8 mouse cellular contexts compared by ENCODE assay signal in the genomic region with DNA sequence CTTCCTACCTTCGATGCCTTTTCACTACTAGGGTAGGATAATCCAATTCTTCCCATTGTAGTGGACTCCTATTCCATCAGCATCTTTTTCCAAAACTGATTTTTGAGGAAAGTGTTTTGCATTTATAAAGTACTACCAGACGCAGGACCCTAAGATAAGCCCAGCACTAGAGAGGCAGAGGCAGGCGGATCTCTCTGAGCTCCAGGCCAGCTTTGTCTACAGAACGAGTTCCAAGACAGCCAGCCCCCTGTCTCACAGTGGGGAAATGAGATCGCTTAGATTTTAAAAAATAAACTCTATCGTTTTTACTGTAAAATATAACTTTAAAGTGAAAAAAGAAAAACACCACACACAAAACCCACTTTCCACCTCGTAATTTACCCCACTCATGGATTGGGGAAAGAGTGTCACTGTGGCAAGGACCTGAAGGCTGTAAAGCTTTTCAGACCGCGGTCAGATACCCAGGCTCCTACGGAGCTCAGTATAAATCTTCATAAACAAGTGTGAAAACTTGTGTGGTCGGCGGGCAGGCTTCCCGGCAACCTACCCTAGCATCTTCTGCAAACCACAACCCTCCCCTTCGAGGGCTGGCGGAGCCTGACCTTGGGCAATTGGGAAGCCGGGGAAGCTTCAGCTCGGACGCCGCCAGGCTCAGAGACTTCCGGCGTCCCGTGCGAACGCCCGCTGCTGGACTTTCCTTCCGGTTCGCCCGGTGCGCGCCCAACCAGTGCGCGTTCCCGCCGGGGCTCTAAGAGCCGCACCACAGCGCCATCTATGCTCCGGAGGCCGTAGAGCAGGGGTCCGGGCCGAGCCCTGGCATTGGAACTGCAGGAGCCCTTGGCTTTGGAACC. TPM values are rescaled to one million over a fixed set of nuclear protein-coding genes. Genes with fewer than 3 reads are reported as not detected.
DNase-seq lines count a peak whose midpoint lies in the region; ATAC-seq and TF ChIP-seq lines count a peak whose summit lies in the region.

TSS of gene Smim8 (minus strand) at position 747 of the 851 bp plus-strand sequence.

- peaks cover 0 to 5% of the 10 kb centered on the region in 2 experiments; a peak in 3 of 4 replicates for H3K4me1 ChIP-seq in MEL (ENCODE audit: control insufficient read depth in 1 of 2, insufficient read depth in 2 of 2, low read length in 2 of 2)
- H3K4me1 ChIP-seq in cerebellum, adult 2 months (ENCODE audit: control insufficient read depth, insufficient read depth, low read length) = no peaks in the 10 kb centered on the region
- peaks cover 8% of the 10 kb centered on the region; the same call in 1 of the 2 replicates for H3K4me1 ChIP-seq in hindbrain, embryonic 10.5 days (replicated peaks)
- H3K4me1 ChIP-seq in lung, postnatal 0 days (ENCODE audit: insufficient read depth, low read depth, low read length) = no peaks in the 10 kb centered on the region

- no peaks in the 10 kb centered on the region for H3K9me3 ChIP-seq in MEL (replicated peaks; ENCODE audit: insufficient read depth, low read length)
- H3K9me3 ChIP-seq in hindbrain, embryonic 10.5 days = no peaks in the 10 kb centered on the region
- no peaks in the 10 kb centered on the region for H3K9me3 ChIP-seq in lung, postnatal 0 days (ENCODE audit: low read length)

- TF ChIP-seq CTCF in MEL (IDR thresholded peaks at IDR 0.05 in 2 of 3, conservative IDR thresholded peaks at IDR 0.05 in 1 of 3; ENCODE audit: control insufficient read depth in 1 of 3, insufficient read depth in 1 of 3, low read depth in 2 of 3, low read length in 3 of 3, poor library complexity in 1 of 3, severe bottlenecking in 1 of 3) = peak; percentile 35 to 80 (median 69); a peak in 5 of 6 replicates
- TF ChIP-seq CTCF in cerebellum, adult 2 months (IDR thresholded peaks at IDR 0.05; ENCODE audit: borderline replicate concordance, insufficient read depth, low read depth, low read length) = peak; percentile 76
- peak; percentile 95 for TF ChIP-seq CTCF in lung, postnatal 0 days (IDR thresholded peaks at IDR 0.05)

- ATAC-seq in lung, postnatal 0 days = peak; percentile 98

- TF ChIP-seq RAD21 in MEL (IDR thresholded peaks at IDR 0.05; ENCODE audit: low read depth, low read length) = no peak

- WGBS in cerebellum, adult 2 months = 5% methylated on average over 40 of the region's 40 CpGs
- 6% methylated on average over 40 of the region's 40 CpGs for WGBS in hindbrain, embryonic 10.5 days
- 4% methylated on average over 40 of the region's 40 CpGs for WGBS in lung, postnatal 0 days

- peak within 1 kb of the TSS; percentile 95 for H3K9ac ChIP-seq in MEL (ENCODE audit: control insufficient read depth, low read depth, low read length, poor library complexity, severe bottlenecking)
- H3K9ac ChIP-seq in lung, postnatal 0 days (replicated peaks; ENCODE audit: low read depth) = peak within 1 kb of the TSS; percentile 41

- TF ChIP-seq EP300 in MEL (IDR thresholded peaks at IDR 0.05; ENCODE audit: low read depth in 1 of 2, low read length in 2 of 2) = no peak
- no peak; the same call in 1 of the 2 replicates for TF ChIP-seq EP300 in lung, postnatal 0 days (IDR thresholded peaks at IDR 0.05)

- peak; percentile 71 to 82 for TF ChIP-seq POLR2A in MEL (IDR thresholded peaks at IDR 0.05; ENCODE audit: control insufficient read depth in 1 of 2, insufficient read depth in 1 of 2, low read depth in 1 of 2, low read length in 2 of 2, poor library complexity in 1 of 2)
- TF ChIP-seq POLR2A in cerebellum, adult 2 months (IDR thresholded peaks at IDR 0.05; ENCODE audit: borderline replicate concordance, insufficient read depth, low read length) = peak; percentile 83

- H3K27me3 ChIP-seq in MEL (ENCODE audit: control insufficient read depth in 1 of 2, insufficient read depth in 2 of 2, low read length in 2 of 2) = no peaks in the 10 kb centered on the region
- H3K27me3 ChIP-seq in cerebellum, adult 2 months (ENCODE audit: control insufficient read depth, insufficient read depth, low read length) = no peaks in the 10 kb centered on the region
- no peaks in the 10 kb centered on the region for H3K27me3 ChIP-seq in hindbrain, embryonic 10.5 days (ENCODE audit: insufficient read depth, poor library complexity, severe bottlenecking)
- H3K27me3 ChIP-seq in lung, postnatal 0 days (replicated peaks; ENCODE audit: insufficient read depth, low read length) = no peaks in the 10 kb centered on the region

- peak within 1 kb of the TSS; percentile 85 to 93 for H3K4me3 ChIP-seq in MEL (ENCODE audit: control insufficient read depth in 1 of 2, insufficient read depth in 1 of 2, low read depth in 2 of 2, low read length in 2 of 2)
- peak within 1 kb of the TSS; percentile 94 for H3K4me3 ChIP-seq in cerebellum, adult 2 months (replicated peaks; ENCODE audit: insufficient read depth, low read depth, low read length)
- H3K4me3 ChIP-seq in hindbrain, embryonic 10.5 days = peak within 1 kb of the TSS; percentile 67
- H3K4me3 ChIP-seq in lung, postnatal 0 days (ENCODE audit: low read depth, low read length) = peak within 1 kb of the TSS; percentile 54

- H3K27ac ChIP-seq in MEL (ENCODE audit: control insufficient read depth, low read depth, low read length) = peak within 1 kb of the TSS; percentile 69
- peak within 1 kb of the TSS; percentile 80 for H3K27ac ChIP-seq in cerebellum, adult 2 months (ENCODE audit: insufficient read depth, low read length)
- H3K27ac ChIP-seq in hindbrain, embryonic 10.5 days = peak within 1 kb of the TSS; percentile 90
- H3K27ac ChIP-seq in lung, postnatal 0 days (ENCODE audit: low read length) = peak within 1 kb of the TSS; percentile 72

- H3K79me2 ChIP-seq in MEL (ENCODE audit: control insufficient read depth, insufficient read depth, low read length, poor library complexity) = peaks cover 1% of the 10 kb centered on the region; the same call in 1 of the 2 replicates

- peak; percentile 90 for DNase-seq in MEL (ENCODE audit: low read depth, low spot score)
- peak; percentile 90 to 94 for DNase-seq in cerebellum, adult 2 months
- peak; percentile 93 for DNase-seq in forelimb bud, embryonic 11.5 days (ENCODE audit: low read depth, low spot score)
- peak; percentile 95 for DNase-seq in hindbrain, embryonic 10.5 days (ENCODE audit: low spot score)
- peak; percentile 85 for DNase-seq in layer of hippocampus, adult 9-11 months
- peak; percentile 95 for DNase-seq in lung, postnatal 0 days (ENCODE audit: low spot score)
- DNase-seq in ovary, postnatal 14 days (ENCODE audit: low spot score) = peak; percentile 94
- peak; percentile 93 for DNase-seq in thymus, postnatal 14 days

- no peaks in the 10 kb centered on the region; a peak in 1 of 4 replicates for H3K36me3 ChIP-seq in MEL (ENCODE audit: control insufficient read depth in 1 of 2, insufficient read depth in 2 of 2, low read length in 2 of 2)
- H3K36me3 ChIP-seq in hindbrain, embryonic 10.5 days = no peaks in the 10 kb centered on the region
- no peaks in the 10 kb centered on the region for H3K36me3 ChIP-seq in lung, postnatal 0 days (ENCODE audit: insufficient read depth, low read length)

- H3K4me2 ChIP-seq in lung, postnatal 0 days (replicated peaks; ENCODE audit: low read depth, low read length) = peak within 1 kb of the TSS; percentile 53

TF ChIP-seq in MEL, 35 proteins besides CTCF, POLR2A, EP300 and RAD21:
- peak; percentile 74 for TF ChIP-seq ELF1 (IDR thresholded peaks at IDR 0.05; ENCODE audit: low read depth, low read length)
- no peak for TF ChIP-seq GABPA (IDR thresholded peaks at IDR 0.05; ENCODE audit: low read depth, low read length)
- 0 out of 2 replicates have a peak, but pooled peaks have one; percentile 52 for TF ChIP-seq ZMIZ1 (IDR thresholded peaks at IDR 0.05; ENCODE audit: low read depth, low read length)
- peak; percentile 24; the same call in 1 of the 2 replicates for TF ChIP-seq NRF1 (IDR thresholded peaks at IDR 0.05; ENCODE audit: insufficient read depth, low read depth, low read length, poor library complexity, severe bottlenecking)
- TF ChIP-seq HCFC1 (IDR thresholded peaks at IDR 0.05; ENCODE audit: low read depth, low read length) = peak; percentile 81
- peak; percentile 37; the same call in 1 of the 2 replicates for TF ChIP-seq TBP (IDR thresholded peaks at IDR 0.05; ENCODE audit: low read depth, low read length)
- peak; percentile 55; the same call in 1 of the 2 replicates for TF ChIP-seq TCF12 (IDR thresholded peaks at IDR 0.05; ENCODE audit: low read depth, low read length)
- 0 out of 2 replicates have a peak, but pooled peaks have one; percentile 8 for TF ChIP-seq BHLHE40 (IDR thresholded peaks at IDR 0.05; ENCODE audit: borderline replicate concordance, low read depth, low read length)
- TF ChIP-seq POLR2AphosphoS2 (IDR thresholded peaks at IDR 0.05; ENCODE audit: low read length) = peak; percentile 72; the same call in 1 of the 2 replicates
- TF ChIP-seq ETS1 (IDR thresholded peaks at IDR 0.05; ENCODE audit: low read depth, low read length) = peak; percentile 33; the same call in 1 of the 2 replicates
- TF ChIP-seq MAX (IDR thresholded peaks at IDR 0.05; ENCODE audit: low read length) = no peak
- peak; percentile 57 for TF ChIP-seq SIN3A (IDR thresholded peaks at IDR 0.05; ENCODE audit: low read length)
- TF ChIP-seq USF1 (IDR thresholded peaks at IDR 0.05; ENCODE audit: low read depth, low read length) = no peak
- peak; percentile 87 for TF ChIP-seq NELFE (IDR thresholded peaks at IDR 0.05; ENCODE audit: low read depth, low read length)

RNA-seq across cellular contexts. Expression of gene Smim8, which starts in this region (rescaled TPM):
- 8.5 and 9.8 TPM in 2 replicates for total RNA-seq in MEL (2012; rRNA removed)
- 1 to 10 TPM in 1 of 2 experiments, not detected in 1; 8.1 TPM for polyA plus RNA-seq in MEL (2012; ENCODE audit: insufficient read depth in 1 of 2, insufficient read length in 2 of 2, low read depth in 1 of 2, low replicate concordance in 2 of 2, missing spikeins in 1 of 2)
- 25.0 and 25.4 TPM in 2 replicates for polyA plus RNA-seq in cerebellum, adult 2 months (2012; rRNA removed)
- polyA plus RNA-seq in hindbrain, embryonic 10.5 days (2016; fragmentation: Nextera tagmentation; extraction: Ambion mirVana) = 36.1 and 40.6 TPM in 2 replicates
- 46.0 and 48.8 TPM in 2 replicates for polyA plus RNA-seq in lung, postnatal 0 days (2015; fragmentation: Nextera tagmentation; extraction: Ambion mirVana)

Comparison
In these comparisons a context has a peak if more than half of its experiments do, and no peak if none do; other contexts are left out.
1. Peak in every context shown above with its lines: DNase-seq, ATAC-seq, H3K4me3 ChIP-seq and H3K27ac ChIP-seq.